Mouse (Mus musculus) T-helper 1 cell (primary cell): ENCODE results near the gene Kcng4.

ENCODE experiments used
- in situ Hi-C: fragments of 300-600 bp; cut with MboI, MseI; formaldehyde crosslinking; loops from one replicate; pipeline ENCODE4 v1.15.1; 2025; ENCODE audit warnings: high pct_unique_total_duplicates

The Kcng4 gene

DNA sequence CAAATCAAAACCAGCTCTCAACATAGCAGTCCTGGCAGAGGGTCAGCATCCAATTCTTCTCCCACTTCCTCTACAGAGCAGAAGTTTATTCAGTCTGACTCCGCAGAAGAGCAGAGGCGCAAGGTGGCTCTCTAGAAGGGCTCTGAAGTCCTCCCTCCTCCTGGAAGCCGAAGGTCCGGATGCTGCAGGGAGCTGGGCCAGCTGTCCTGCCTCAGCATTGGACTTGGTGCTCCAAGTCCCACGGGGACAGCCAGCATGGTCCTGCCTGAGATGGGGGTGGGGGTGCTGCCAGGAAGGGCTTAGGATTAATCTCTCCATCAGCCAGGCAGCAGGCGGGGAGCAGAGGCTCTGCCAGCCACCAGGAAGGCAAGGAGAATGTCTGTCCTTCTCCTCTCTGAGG is at the start of gene Kcng4:
Kcng4 (minus strand) TSS at position 303 of the 400 bp plus-strand sequence.
- in situ Hi-C loops = loop anchor here (25.0 kb wide), 1 partner anchor 1723 kb away; no protein-coding TSS in a partner anchor

GRCm38 (mm10) chr8:119679184-119679583 is 43.7 kb upstream of the Kcng4 start:
- in situ Hi-C loops = no loop called here

GRCm38 (mm10) chr8:119678138-119678843 is 42.8 kb upstream of the Kcng4 start:
- in situ Hi-C loops = no loop called here

DNA sequence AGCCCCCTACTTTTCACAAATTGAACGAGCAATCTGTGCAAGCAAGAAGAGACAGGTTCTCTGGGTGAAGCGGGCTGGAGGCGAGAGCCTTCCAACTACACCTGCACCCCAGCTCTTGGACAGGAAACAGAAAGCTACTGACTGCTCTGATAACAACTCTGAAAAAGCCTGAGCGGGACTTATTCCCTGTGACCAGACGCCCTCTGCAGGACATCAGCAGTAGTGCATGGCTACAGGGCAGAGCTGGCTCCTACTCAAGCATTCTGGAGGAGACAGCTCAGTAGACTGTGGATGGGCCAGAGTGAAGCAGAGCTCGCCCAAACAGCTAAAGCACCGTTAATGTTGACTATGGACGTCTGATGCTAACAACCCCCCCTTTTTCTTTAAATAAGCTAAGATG is 40.9 kb upstream of the Kcng4 start:
- in situ Hi-C loops = no loop called here

GRCm38 (mm10) chr8:119675457-119675856 is 40.0 kb upstream of the Kcng4 start:
- in situ Hi-C loops = no loop called here

DNA sequence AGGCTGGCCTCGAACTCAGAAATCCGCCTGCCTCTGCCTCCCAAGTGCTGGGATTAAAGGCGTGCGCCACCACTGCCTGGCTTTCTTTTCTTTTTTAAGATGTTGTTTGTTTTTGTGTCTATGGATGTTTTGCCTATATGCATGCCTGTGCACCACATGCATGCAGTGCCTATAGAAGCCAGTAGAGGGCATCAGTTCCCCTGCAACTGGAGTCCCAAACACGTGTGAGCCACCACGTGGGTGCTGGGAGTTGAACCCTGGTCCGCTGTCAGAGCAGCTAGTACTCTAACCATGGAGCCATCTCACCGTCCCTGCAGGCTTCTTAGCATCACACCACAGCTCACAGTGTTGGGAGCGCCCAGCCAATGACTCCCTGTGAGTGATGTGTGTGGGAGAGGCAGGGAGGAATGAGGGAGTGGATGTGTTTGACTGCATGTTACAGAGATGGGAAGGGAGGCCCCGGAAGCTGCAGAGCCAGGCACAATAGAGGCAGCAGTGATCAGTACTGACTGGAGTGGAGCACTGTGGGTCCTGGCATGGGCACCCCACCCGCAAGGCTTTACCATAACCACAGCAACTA is 38.6 kb upstream of the Kcng4 start:
- in situ Hi-C loops = no loop called here

GRCm38 (mm10) chr8:119670419-119671091 is 35.1 kb upstream of the Kcng4 start:
- in situ Hi-C loops = no loop called here

DNA sequence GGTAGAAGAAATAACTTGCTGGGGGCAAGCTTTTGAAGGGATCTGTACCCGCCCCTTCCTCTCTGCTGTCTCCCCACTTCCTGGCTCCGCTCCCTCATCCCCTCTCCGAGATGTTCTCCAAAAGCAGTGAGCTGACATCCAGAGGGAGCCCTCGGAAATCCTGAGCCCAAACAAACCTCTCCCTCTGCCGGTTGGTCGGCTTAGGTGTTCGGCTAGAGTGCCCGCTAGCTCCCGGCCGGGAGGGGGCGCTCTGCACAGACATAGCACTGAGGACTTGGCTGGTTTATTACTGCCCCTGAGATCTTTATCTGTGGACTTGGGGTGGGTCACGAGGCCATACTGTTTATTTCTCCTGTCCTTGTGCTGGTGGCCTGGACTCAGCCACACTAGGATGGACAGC is 33.8 kb upstream of the Kcng4 start:
- in situ Hi-C loops = no loop called here

DNA sequence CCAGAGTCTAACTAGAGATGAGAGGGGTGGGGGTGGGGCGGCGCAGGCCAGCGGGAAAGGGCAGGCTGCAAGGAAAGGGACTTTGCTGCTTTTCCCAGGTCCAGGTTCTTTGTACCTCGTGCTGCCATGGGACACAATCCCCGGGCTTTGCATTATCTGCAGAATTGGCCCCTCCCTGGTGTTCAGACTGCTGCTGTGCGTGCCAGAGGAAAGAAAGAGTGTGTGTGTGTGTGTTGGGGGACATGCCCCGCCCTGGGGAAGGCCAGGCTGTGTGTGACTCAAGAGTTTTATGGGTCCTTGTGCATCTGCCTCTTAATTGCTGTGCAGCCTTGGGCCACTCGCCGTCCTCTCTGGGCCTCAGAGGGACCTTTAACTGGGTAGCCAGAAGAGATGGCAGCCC is 33.0 kb upstream of the Kcng4 start:
- in situ Hi-C loops = no loop called here

DNA sequence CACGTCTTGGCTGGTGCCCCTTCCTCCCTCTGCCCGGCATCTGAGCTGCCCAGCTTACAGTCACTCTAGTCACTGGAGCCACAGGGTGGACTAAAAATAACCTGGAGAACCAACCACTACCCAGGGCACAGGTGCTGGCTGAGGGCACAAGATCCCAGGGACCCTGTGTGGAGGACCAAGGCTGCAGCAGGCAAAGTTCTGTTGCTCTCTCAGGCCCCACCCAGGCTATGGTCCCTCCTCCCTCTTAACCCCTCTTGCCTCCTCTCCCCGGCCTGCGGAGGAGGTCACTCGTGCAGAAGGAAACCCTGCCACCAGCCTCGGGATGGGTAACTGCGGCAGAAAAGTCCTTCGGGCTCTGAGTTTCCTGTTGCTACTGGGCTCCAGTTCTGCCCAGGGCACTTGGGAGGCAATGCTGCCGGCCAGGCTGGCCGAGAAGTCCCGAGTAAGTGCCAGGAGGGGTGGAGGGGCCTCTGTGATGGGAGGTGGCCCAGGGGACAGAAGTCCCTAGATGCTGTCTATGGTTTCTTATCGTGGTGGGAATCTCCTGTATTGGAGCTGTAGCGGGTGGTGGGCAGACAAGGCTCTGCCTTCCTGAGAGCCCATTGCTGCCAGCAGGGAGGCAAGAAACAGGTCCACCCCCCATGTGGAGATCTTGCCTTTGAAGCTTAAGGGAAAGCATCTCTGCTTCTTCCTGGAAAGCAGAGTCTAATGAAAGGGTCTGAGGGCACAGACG is 30.9 kb upstream of the Kcng4 start, which contains the start of gene Wfdc1:
Wfdc1 (plus strand) TSS at position 147 of the 733 bp plus-strand sequence.
- in situ Hi-C loops = no loop called here

DNA sequence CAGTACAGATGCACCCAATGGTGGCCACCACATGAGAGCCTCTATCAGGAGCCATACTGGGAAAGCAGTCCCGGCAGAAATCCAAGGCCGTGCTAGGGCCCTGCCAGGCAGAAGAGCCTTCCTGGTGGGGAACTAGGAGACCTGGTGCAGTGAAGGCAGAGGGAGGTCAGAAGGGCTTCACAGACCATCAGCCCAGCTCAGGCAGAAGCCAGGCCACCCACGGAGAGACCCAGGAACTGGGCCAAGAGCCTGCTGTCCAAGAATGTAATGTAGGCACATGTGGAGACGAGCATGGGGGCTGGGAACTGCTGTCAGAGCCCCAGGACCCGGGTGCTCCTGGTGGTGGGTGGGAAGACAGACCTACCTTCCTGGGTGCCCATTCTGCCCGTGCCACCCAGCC is 29.8 kb upstream of the Kcng4 start:
- in situ Hi-C loops = no loop called here

DNA sequence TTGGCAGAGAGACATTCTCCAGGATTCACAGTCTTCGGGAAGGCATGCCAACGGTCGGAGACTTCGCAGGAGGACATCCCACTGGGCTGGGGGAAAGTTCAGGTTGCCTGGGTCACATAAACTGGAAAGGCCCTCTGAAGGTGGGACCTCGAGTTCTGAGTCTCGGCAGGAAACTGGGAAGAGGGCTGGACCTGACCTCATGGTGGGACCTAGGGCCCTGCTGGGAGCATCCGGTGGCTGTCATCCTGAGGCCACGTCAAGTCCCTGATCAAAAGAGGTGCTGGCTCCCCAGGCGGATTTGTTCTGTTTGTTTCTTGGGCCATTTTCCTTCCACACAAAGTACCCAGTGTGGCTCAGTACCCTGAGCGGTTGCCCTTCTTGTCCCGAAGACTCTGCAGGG is 28.0 kb upstream of the Kcng4 start:
- in situ Hi-C loops = no loop called here

DNA sequence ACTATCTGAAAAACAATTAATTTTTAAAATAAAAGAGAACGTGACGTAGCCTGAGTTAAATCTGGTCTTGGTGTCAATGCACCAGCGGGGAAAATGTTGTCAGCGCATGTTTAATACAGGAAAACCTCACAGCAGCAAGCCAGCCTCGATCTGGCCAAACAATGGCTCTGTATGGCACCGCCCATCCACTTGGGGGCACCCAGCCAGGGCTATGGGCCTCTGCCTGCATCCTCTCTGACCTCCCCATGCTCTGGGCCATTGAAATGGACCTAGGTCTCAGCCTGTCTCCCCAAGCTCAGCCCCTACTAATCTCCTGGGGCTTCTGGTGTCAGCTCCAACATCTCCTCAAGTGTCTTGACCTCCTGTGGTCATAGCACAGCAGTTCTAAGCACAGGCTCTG is 26.4 kb upstream of the Kcng4 start:
- in situ Hi-C loops = no loop called here

GRCm38 (mm10) chr8:119661081-119661480 is 25.6 kb upstream of the Kcng4 start:
- in situ Hi-C loops = no loop called here

DNA sequence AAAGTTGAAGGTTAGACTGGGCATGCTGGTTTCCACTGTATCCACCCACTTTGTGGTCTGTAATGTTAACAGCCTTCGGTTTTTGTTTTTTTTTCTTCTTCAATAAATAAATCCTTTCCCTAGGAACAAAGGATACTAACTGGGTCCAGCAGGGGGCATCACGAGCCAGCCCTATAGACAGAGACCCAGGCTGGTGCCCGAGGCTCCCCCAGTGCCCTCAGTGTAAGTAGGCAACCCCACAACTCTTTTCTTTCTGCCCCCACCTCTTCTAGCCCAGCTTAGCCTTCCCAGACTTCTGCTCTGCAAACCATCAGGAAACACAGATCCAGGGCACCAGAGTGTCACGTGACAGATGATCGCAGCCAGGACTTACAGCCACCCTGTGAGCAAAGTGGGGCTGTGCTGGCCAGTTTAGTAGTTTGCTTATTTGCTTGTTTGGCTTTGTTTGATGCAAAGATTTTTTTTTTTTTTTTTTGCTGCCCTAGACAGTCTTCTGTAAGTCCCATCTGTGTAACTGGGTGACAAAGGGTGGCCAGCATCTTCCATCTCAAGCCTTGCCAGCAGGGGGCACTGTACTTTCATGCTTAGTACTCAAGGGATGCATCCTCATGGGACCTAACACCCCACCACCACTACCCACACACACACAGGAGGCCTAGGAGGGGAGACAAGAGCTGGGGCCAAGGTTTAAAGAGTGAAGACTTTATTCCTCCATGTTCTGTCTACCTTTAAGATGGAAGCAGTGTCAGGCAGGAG is 21.4 kb upstream of the Kcng4 start:
- in situ Hi-C loops = no loop called here

- in situ Hi-C loops = no loop called here
Observed at GRCm38 (mm10) chr8:119651324-119651723, 15.8 kb upstream of the Kcng4 start.

DNA sequence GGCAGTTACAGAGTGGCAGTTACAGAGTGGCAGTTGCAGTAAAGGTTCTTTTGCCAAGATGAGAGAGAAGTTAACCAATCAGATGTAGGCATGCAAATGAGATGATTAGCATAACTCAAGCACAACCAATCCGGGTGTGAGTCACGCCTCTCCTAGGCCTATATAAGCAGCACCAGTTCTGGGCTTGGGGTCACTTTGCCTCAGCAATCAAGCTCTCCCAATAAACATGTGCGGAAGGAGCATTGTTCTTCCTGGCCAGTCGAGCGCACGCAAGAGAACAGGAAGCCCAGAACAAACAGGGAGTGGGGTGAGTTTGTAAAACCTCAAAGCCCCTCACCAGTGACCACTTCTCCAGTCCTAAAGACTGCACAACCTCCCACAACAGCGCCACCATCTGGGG is 11.4 kb upstream of the Kcng4 start:
- in situ Hi-C loops = loop anchor here (25.0 kb wide), 1 partner anchor 1735 kb away; no protein-coding TSS in a partner anchor

DNA sequence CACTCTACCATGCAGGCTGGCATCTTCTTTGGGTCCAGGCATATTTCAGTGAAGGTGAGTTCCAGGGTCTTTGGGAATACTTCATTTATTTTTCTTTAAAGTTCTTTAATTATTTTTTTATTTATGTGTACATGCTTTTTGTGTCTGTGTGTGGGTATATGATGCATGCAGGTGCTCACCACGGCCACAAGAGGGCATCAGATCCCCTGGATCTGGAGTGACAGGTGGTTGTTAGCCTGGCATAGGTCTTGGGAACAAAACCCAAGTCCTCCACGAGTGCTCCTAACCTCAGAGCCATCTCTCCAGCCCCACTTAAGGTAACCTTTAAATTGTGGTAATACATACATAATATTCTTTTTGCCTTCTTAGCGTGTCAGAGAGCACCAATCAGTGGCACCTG is 10.7 kb upstream of the Kcng4 start:
- in situ Hi-C loops = loop anchor here (25.0 kb wide), 1 partner anchor 1734 kb away; no protein-coding TSS in a partner anchor

- in situ Hi-C loops = loop anchor here (25.0 kb wide), 1 partner anchor 1733 kb away; no protein-coding TSS in a partner anchor
Observed at GRCm38 (mm10) chr8:119644981-119645597, 9.6 kb upstream of the Kcng4 start.

DNA sequence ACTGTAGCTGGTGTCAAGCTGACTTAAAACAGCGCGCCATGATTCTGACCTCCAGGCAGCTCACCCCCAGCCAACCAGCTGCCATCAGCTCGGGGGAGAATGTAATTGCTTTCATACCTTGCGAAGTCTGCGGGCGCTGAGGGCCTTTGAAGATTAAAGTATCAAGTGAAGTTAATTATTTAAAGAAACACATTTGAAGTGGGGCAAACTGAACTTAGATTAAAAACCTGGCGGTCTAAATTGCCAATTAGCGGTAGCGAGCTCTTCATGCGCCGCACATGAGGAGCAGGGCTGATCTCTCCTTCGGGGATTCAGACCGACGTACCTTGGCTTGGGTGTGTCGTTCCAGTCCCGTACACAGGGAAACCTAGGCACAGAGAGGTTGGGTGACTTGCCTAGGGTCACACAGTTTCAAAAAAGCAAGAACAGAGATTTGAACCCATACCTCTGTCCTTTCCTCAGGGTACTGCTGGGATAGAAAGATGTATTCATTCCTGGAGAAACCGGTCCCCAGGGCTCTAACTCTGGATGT is 9.0 kb upstream of the Kcng4 start:
- in situ Hi-C loops = loop anchor here (25.0 kb wide), 1 partner anchor 1732 kb away; no protein-coding TSS in a partner anchor
